Mouse (Mus musculus): ENCODE measurements around the gene Mdm2.

GRCm38 (mm10) chr10:117675096-117676035, 35.2 kb downstream of the Mdm2 start:
- TF ChIP-seq CTCF (IDR thresholded peaks at IDR 0.05; ENCODE audit: low read depth), result no peak
- TF ChIP-seq EP300 (optimal IDR thresholded peaks at IDR 0.05), result no peak

Measured in stomach, postnatal 0 days (tissue).